Mouse (Mus musculus): ENCODE results near the gene Mff. TPM values are rescaled to one million over a fixed set of nuclear protein-coding genes. Genes with fewer than 3 reads are reported as not detected.

Gene Mff
- total RNA-seq, 2 experiments from 2014 or later: 136 to 140 TPM

DNA sequence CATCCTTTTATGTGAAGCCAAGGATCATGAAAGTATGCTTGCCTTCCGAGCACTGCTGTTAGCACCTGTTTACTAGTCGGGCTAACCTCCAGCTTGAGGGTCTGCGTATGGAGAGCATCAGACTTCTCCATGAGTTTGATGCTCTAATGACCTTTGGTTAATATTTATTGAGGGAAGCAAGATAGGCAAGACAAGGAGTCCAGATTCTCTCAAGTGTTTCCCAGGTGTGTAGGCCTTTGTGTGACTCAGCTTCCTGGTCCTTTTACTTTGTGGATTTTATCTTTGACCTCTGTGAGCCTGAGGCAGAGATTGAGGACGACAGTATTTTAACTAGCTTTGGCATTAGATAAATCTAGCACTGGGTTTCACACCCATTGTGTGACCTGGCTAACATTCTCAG lies 42.0 kb downstream of the Mff start:
- DNase-seq: no peak
- intact Hi-C loops (cut with DNase I): no loop called here

DNA sequence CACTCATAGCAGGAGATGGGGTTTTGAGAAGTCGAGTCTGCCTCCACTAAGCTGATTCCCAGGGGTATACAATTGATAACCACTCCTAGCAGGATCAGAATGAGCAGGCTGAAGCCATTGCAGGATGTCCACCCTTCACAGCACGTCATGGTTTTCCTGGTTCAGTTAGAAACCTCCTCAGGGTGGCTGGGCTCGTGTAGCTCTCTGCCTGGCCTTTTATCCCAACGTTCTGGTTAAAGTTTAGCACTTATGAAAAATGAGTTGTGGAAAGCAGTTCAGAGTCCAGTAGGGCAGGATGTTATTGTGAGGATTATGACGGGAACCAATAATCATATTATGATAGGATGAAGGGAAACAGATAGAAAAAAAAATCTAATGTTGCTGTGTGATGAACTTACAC lies 43.6 kb downstream of the Mff start, which contains the start of gene Tm4sf20:
Tm4sf20 (minus strand) TSS at position 193 of the 400 bp plus-strand sequence.
- DNase-seq: no peak
- intact Hi-C loops (cut with DNase I): no loop called here

DNA sequence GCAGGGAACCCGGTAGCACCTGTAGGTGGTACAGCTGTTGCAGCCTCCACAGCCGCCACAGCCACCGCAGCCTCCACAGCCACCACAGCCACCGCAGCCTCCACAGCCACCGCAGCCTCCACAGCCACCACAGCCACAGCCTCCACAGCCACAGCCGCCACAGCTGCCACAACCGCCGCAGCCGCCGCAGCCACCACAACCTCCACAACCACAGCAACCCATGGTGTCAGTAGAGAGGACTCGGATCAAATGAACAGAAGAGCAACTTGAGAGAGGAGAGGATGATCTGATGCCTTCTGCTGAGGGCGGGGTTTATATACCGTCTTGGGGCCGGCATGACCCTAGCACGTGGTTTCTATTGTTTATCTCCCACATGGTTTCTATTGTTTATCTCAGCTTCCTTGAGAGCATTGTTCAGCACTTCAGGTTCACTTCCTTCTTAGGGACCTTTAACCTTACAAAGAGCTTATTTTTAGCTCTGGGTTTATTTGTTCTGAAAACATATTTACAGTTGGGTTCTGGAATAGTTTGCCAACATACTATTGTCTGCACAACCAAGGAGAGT lies 46.4 kb downstream of the Mff start, which contains the start of gene Gm47791:
Gm47791 (minus strand) TSS at position 222 of the 565 bp plus-strand sequence.
- no peak for DNase-seq
- intact Hi-C loops (cut with DNase I): no loop called here

DNA sequence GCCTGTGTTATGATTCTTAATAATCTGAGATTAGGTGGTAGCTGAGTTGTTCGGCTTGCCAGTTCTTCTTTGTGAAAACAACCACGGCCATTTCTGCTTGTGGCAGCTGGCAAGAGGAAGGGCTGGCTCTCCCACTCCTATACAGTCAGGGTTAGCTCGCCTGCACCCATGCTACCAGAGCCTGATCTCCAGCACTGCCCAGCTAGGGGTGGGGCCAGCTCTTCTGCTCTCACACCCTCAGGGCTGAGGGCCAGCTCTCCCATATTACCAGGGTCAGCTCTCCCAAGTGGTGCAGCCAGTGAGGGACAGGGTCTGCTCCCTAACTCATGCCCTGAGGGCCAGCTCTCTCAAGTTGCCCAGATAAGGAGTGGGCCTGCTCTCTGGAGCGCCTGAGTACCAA lies 47.7 kb downstream of the Mff start:
- intact Hi-C loops (cut with DNase I): no loop called here
- no peak for DNase-seq

DNA sequence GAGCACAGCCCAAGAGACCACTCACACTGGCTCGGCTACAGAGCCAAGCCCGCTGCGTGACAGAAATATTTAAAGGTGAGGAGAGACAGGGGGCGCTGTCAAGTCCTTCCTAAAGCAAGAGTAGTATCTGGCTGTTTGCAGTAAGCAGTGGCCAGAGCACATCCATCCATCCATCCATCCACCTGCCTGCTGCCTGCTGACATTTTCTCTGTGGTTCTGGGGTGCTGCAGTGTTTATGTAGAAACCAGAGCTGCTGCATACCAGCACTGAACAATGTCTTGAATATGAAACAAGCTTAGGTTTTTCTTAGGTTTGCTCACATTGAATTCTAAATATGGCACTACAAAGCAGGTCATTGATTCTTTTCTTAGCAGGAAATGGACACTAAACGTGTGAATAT lies 48.5 kb downstream of the Mff start:
- DNase-seq: no peak
- intact Hi-C loops (cut with DNase I): no loop called here

DNA sequence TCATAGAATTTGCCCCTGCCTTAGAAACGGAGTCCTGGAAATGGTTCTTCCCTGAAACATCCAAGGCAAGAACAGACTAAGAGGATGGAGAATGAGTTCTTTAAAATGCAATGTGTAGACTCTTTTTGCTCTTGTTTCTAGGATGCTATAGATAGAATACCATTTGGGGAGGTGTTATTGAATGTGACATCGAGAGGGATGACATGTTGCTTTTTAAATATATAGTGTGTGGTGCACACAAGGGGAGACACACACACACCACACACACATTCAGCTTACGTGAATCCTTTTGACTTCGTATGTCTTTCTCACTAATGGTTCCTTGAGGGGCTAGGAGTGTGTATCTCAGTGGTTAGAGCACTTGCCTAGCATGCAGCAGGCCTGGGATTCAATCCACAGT lies 50.6 kb downstream of the Mff start:
- intact Hi-C loops (cut with DNase I): no loop called here
- DNase-seq: no peak

DNA sequence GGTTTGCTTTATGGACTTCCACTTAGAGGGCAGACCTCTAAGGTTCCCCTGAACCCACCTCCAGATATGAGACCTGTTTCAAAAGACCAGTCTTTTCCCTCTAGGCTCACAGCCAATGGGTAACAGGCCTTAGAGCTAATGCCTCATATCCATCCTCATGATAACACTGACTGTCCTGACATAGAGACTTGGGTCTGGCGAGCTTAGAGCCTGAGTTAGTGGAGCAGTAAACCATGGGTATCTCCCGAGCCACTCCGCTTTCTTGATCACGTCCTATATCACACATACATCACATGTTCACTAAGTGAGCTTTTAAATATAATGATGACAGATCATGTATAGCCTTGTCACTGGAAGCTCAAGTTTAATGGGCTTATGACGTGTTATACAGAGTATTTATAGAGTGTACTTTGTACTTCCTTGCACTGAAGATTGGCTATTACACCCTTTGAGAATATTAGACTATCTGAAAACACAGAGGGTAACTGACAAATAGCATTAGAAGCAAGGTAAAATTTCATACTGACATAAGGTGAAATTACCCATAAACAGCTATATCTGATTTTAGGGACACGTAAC lies 54.8 kb downstream of the Mff start:
- intact Hi-C loops (cut with DNase I): no loop called here
- DNase-seq: no peak

DNA sequence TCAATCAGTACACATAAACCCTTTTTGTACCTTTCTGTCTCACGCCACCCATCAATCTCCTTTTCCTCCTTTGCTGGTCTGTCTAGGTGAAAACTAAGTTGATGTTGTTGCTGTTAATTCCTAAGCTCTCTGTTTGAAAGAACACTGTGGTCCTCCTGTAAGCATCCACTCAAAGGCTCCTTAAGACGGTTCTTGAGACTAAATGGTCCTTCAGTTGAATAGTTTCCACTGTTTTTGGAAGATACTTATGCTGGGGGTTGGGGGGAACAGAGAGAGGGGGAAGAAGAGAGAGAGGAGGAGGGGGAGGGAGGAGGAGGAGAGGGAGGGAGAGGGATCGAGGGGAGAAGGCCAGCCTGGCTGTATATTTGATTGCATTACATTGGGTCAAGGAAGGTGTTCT lies 58.9 kb downstream of the Mff start:
- no peak for DNase-seq
- intact Hi-C loops (cut with DNase I): loop anchor here (10.0 kb wide), 1 partner anchor 291 kb away; no protein-coding TSS in a partner anchor

DNA sequence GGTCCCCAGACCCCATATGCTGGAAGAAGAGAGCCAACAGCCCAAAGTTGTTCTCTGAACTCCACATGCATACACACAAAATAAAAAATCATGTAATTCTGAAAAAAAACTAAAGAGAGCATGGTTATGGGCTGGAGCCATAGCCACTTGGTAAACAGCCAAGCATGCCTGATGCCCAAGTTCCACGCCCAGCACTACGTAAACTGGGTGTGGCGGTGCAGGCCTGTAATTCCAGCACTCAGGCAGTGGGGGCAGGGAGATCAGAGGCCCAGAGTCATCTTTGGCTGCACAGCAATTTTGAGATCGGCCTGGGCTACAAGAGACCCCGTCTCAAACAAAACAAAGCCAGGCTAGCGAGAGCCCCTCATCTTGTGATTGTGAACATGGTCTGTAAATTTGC lies 60.9 kb downstream of the Mff start:
- intact Hi-C loops (cut with DNase I): loop anchor here (10.0 kb wide), 1 partner anchor 289 kb away; no protein-coding TSS in a partner anchor
- no peak for DNase-seq

DNA sequence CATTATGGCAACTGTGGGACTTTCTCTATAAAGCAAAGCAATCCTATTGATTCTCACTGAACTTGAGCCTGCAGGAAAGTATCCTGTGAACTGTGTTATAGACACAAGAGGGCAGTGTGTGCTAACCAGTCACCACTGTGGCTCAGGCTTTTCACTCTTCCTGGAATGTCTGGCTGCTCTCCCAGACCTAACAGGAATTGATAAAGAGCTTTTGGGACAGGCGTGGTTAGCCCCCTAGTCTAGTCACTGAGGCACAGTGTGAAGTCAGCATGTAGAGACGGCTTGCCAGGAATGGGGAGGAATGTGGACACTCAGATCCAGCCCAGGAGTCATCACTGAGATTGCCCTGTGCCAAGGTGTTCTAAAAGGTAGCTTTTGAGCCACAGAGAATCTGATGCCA lies 62.7 kb downstream of the Mff start:
- peak; percentile 23 to 38 for DNase-seq
- intact Hi-C loops (cut with DNase I): loop anchor here (2.0 to 10.0 kb wide), 2 partner anchors 201 to 287 kb away; no protein-coding TSS in a partner anchor

DNA sequence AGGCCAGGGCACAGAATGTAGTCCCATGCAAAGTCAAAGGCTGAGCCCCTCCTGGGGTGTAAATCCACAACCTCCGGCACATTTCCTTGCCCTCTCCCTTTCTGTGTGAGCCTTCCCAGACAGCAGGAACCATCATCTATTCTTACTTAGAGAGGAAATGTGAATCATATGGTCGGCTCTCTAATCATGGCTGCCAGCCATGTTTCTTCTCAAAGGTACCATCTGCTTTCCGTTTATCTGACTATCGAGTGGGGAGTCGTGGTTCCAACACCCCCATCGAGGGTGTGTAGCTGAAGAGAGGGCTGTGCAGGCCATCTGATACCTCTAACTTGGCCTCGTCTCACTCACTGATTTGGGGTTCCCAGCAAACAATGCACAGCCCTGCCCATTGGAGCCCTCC lies 63.4 kb downstream of the Mff start:
- intact Hi-C loops (cut with DNase I): loop anchor here (10.0 kb wide), 1 partner anchor 287 kb away; no protein-coding TSS in a partner anchor

DNA sequence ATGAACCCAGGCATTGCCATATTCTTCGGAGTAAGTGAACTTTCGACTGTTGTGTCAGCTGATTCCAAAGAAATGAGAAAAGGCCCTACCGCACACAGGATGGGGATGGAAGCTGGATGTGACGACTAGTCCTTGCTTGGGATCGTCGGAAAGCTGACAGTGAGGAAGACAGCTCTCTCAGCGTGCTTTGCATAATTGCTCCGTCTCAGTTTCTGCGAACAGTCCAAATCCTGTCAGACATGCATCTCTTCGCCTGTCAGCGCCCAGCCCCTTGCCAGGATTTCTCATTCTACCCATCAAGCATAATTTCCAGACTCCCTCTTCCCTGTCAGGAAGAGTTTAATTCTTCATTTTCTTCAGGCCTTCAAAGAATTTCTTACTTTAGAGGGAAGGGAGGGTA lies 66.4 kb downstream of the Mff start:
- DNase-seq: no peak
- intact Hi-C loops (cut with DNase I): no loop called here

More for the DNA sequence above, 63.4 kb downstream of the Mff start:
- no peak for DNase-seq

DNA sequence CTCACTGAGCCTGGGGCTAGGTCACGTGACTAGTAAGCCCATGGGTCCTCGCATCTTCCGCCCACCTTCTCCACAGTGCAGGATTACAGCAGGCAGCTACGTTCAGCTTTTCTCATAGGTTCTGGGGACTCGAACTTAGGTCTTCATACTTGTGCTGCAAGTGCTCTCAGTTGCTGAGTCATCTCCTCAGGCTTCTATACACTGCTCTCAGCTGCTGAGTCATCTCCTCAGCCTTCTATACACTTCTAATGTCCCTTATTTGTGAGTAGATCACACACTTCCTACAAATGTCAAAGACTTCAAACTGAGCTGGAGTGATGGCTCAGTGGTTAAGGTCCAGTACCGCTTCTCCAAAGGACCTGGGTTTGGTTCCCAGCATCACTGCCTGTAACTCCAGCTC lies 67.5 kb downstream of the Mff start:
- no peak for DNase-seq
- intact Hi-C loops (cut with DNase I): no loop called here

DNA sequence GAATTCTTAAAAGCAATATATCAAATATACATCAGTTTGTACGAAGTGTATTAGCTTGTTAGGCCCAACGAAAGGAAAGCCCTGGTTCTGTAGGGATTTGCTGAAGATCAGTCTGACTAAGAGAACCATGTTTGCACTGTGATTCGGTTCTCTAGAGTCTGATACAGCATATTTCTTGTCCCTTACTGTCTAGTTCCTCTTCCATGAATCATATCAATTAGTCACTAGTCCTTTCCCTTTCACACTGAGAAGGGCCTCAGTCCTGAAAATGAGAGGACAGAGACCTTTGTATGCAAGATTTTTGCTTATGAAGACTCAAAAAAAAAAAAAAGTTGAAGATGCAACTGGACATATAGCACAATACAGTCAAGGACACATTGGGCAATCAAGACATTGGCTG lies 68.4 kb downstream of the Mff start:
- DNase-seq: no peak
- intact Hi-C loops (cut with DNase I): no loop called here

DNA sequence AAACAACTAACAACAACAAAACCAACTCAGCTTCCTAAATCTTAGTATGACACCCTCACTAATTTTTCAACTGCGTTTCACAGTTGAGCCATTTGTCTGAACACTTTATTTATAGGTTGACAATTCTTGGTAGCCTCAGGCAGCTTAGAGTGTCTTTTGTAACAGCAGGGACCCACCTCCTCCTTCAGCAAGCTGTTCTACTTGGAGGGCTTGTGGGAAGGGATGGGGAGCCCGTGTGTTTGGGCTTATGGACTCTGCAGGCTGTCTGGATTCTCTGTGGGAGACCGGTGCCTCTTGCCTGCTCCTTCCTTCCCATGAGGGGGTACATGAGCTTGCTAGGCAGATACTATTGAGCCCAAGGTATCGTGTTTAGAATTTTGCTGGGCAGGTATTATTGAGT lies 69.3 kb downstream of the Mff start:
- intact Hi-C loops (cut with DNase I): no loop called here
- DNase-seq: no peak

DNA sequence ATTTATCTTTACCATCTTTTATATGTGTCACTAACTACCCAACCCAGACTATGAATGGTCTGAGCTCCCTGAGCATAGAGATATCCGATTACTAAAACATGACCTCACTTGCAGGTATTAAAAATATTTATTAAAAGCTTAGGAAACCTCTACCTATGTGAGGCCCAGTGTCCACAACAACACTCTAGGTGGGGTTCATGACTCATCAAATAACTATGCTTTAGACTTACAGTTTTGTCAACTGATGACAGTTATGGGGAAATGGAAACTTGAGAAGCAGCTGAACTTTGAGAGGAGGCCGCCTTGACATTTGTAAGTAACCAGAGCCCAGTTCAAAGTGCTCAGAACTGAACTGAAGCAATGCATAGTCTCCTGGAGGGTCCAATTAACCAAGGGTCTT lies 70.5 kb downstream of the Mff start:
- intact Hi-C loops (cut with DNase I): no loop called here
- no peak for DNase-seq

DNA sequence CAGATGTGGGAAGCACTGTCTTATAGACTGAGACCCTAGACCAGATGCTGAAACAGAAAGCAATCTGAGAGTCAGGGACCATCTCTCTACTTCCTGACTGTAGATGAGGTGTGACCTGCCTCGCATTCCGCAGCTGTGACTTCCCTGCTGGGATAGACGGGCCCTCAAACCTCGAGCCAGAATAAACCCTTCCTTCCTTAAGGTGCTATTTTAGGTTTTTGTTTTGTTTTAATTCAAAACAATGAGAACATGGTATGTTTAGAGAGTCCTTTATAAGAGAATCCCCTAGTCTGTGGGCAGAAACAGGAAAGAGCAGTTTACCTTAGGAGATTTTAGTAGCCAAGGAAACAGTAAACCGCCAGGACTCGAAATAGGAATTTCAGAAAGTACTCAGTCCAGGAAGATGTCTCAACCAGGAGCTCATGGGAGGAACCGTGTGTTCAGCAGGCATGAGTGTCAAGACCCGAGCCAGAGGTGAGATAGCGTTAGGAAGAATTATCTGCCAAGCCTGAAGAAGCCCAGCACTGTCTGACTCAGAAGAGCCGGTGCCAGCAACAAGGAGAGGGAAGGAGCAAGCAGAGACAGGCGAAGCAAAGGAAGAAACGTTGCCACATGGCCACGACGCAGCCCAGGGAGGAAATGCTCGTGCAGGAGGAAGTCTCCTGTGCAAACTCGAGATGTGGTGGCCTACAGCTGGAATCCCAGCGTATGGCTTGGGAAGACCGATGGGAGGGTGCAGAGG lies 71.2 kb downstream of the Mff start:
- intact Hi-C loops (cut with DNase I): no loop called here

DNA sequence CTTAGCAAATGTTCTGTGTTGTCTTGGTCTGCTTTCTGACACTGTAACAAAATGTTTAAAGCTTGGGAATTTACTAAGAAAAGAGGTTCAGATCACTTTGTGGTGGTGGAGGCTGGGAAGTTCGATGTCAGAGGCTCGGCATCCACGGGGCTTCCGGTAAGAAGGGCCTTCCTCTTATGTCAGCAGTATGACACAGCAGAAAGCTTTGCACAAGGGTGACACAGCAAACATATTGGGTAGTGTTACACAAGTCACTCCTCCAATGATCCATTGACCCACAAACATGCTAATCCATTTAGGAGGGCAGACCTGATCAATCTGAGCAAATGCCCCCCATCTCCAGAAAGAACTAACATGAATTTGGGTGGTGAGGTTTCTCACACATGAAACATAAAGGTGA lies 72.4 kb downstream of the Mff start:
- intact Hi-C loops (cut with DNase I): no loop called here
- DNase-seq: no peak

More for the DNA sequence above, 71.2 kb downstream of the Mff start:
- DNase-seq: no peak

DNA sequence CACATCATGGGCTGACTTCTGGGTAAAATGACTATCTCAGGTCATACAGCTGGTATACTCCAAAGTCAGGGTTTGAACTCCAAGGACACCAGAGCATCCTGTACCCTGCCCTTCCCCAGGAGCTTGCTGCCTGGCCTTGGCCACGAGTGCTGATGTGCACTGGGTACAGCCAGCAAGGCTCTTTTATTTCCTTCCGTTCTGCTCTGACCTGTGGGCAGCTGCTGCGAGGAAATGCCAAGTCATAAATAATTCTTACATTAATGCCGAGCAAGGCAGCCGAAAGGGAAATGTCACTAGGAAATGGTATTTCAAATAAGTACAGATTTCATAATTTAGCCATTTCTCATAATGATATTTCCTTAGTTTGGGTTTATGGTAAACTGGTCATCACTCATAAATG lies 73.6 kb downstream of the Mff start:
- intact Hi-C loops (cut with DNase I): no loop called here
- no peak for DNase-seq

DNA sequence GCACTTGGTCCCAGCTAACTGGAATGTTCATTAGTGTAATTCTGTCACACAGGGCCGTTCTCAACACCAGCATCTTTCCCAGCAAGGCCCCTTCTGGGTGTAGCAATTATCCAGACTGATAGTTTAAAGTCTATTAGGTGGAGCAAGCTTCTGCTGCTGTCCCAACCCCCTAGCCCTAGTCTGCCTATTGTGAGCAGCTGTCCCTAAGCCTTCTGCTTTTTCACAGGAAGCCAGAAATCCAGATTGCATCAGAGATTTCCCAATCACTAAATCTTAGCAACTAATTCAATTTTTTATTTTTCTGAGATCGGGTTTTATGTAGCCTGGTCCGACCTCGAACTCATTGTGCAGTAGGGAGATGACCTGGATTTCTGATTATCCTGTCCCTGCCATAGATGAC lies 74.2 kb downstream of the Mff start:
- intact Hi-C loops (cut with DNase I): no loop called here
- no peak for DNase-seq

DNA sequence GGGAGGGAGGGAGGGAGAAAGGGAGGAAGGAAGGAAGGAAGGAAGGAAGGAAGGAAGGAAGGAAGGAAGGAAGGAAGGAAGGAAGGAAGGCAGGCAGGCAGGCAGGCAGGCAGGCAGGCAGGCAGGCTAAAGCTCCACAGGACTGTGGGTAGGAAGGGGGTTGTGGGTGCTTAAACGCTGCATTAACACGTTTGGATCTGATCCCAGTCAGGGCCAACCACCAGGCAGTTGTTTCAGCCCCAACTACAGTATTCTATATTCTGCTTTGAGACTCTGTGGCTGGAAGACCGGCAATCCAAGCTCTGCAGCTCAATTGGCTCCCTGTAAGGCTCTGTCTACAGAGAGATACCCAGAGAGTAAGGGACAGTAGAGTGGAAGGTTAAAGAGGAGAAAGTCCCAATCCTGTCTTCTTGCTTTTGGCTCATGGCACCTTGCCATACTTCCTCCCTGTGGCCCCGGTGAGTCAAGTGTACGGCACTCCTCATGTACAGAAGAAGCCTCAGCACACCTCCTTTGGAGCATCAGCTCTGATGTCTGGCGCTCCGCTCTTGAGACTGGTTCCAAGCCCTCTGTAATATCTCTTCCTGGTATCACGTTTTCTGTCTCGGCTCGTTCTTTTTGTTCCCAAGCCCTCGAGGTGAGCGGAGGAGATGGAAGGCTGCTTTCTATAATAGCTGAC lies 76.6 kb downstream of the Mff start:
- intact Hi-C loops (cut with DNase I): no loop called here
- DNase-seq: no peak

All from gastrocnemius, postnatal 36 days (tissue).